Mouse (Mus musculus): ENCODE measurements around the gene Creb3. TPM values are rescaled to one million over a fixed set of nuclear protein-coding genes. Genes with fewer than 3 reads are reported as not detected.

Gene Creb3
- polyA plus RNA-seq, 2 experiments = 10.9 to 21.7 TPM

GRCm38 (mm10) chr4:43552437-43552836 is 9.7 kb upstream of the Creb3 start:
- Histone ChIP-seq H3K27ac (no peak overlapping the region), H3K9me3 (ENCODE audit: control insufficient read depth, low read length) (no peaks in the 10 kb centered on the region; the same call in 1 of the 2 replicates), H3K4me1 (replicated peaks; ENCODE audit: control insufficient read depth in 2 of 2, insufficient read depth in 2 of 2, low read length in 1 of 2) (peaks cover 0 to 2% of the 10 kb centered on the region in 2 experiments; a peak in 2 of 4 replicates), H3K36me3 (replicated peaks; ENCODE audit: control insufficient read depth, insufficient read depth, low read depth) (peaks cover 99% of the 10 kb centered on the region), H3K4me3 (ENCODE audit: insufficient read depth in 1 of 2, low read depth in 2 of 2, low read length in 2 of 2) (no peak overlapping the region), H3K9ac (replicated peaks) (no peak overlapping the region), H3K27me3 (ENCODE audit: control insufficient read depth, insufficient read depth, low read length) (no peaks in the 10 kb centered on the region), H3K4me2 (ENCODE audit: low read depth) (no peak overlapping the region)
- WGBS (ENCODE audit: insufficient replicate concordance) = 95% methylated on average over 5 of the region's 5 CpGs
- DNase-seq (ENCODE audit: low read depth in 3 of 3, low spot score in 3 of 3) (no peak), ATAC-seq (ENCODE audit: insufficient read depth) (no peak)
- no peak for TF ChIP-seq CTCF (IDR thresholded peaks at IDR 0.05; ENCODE audit: low read depth)
- TF ChIP-seq EP300 (IDR thresholded peaks at IDR 0.05; ENCODE audit: low read depth) = no peak

GRCm38 (mm10) chr4:43553891-43554290 is 8.2 kb upstream of the Creb3 start:
- no peak overlapping the region for H3K4me2 ChIP-seq (ENCODE audit: low read depth)
- DNase-seq (ENCODE audit: low read depth in 3 of 3, low spot score in 3 of 3) (no peak), ATAC-seq (ENCODE audit: insufficient read depth) (no peak)
- no peak overlapping the region for H3K9ac ChIP-seq (replicated peaks)
- H3K27ac ChIP-seq = no peak overlapping the region
- TF ChIP-seq CTCF (IDR thresholded peaks at IDR 0.05; ENCODE audit: low read depth) = no peak
- TF ChIP-seq EP300 (IDR thresholded peaks at IDR 0.05; ENCODE audit: low read depth) = no peak
- H3K4me3 ChIP-seq (ENCODE audit: insufficient read depth in 1 of 2, low read depth in 2 of 2, low read length in 2 of 2) = no peak overlapping the region
- no peaks in the 10 kb centered on the region for H3K27me3 ChIP-seq (ENCODE audit: control insufficient read depth, insufficient read depth, low read length)
- no peaks in the 10 kb centered on the region; the same call in 1 of the 2 replicates for H3K9me3 ChIP-seq (ENCODE audit: control insufficient read depth, low read length)
- peaks cover 13 to 17% of the 10 kb centered on the region in 2 experiments for H3K4me1 ChIP-seq (replicated peaks; ENCODE audit: control insufficient read depth in 2 of 2, insufficient read depth in 2 of 2, low read length in 1 of 2)
- peaks cover 84% of the 10 kb centered on the region for H3K36me3 ChIP-seq (replicated peaks; ENCODE audit: control insufficient read depth, insufficient read depth, low read depth)

- no peak overlapping the region for H3K4me3 ChIP-seq (ENCODE audit: insufficient read depth in 1 of 2, low read depth in 2 of 2, low read length in 2 of 2)
- no peaks in the 10 kb centered on the region; the same call in 1 of the 2 replicates for H3K9me3 ChIP-seq (ENCODE audit: control insufficient read depth, low read length)
- 77% methylated on average over 7 of the region's 7 CpGs for whole genome bisulfite sequencing (ENCODE audit: insufficient replicate concordance)
- H3K27ac ChIP-seq = no peak overlapping the region
- peaks cover 19 to 34% of the 10 kb centered on the region in 2 experiments for H3K4me1 ChIP-seq (replicated peaks; ENCODE audit: control insufficient read depth in 2 of 2, insufficient read depth in 2 of 2, low read length in 1 of 2)
- H3K9ac ChIP-seq (replicated peaks) = no peak overlapping the region
- no peak overlapping the region for H3K4me2 ChIP-seq (ENCODE audit: low read depth)
- TF ChIP-seq EP300 (IDR thresholded peaks at IDR 0.05; ENCODE audit: low read depth) (no peak), CTCF (IDR thresholded peaks at IDR 0.05; ENCODE audit: low read depth) (no peak)
- no peak for ATAC-seq (ENCODE audit: insufficient read depth)
- DNase-seq (ENCODE audit: low read depth in 3 of 3, low spot score in 3 of 3) = no peak
- no peaks in the 10 kb centered on the region for H3K27me3 ChIP-seq (ENCODE audit: control insufficient read depth, insufficient read depth, low read length)
- peaks cover 64% of the 10 kb centered on the region for H3K36me3 ChIP-seq (replicated peaks; ENCODE audit: control insufficient read depth, insufficient read depth, low read depth)
These were observed 6.2 kb upstream of the Creb3 start for GRCm38 (mm10) chr4:43555926-43556325.

DNA sequence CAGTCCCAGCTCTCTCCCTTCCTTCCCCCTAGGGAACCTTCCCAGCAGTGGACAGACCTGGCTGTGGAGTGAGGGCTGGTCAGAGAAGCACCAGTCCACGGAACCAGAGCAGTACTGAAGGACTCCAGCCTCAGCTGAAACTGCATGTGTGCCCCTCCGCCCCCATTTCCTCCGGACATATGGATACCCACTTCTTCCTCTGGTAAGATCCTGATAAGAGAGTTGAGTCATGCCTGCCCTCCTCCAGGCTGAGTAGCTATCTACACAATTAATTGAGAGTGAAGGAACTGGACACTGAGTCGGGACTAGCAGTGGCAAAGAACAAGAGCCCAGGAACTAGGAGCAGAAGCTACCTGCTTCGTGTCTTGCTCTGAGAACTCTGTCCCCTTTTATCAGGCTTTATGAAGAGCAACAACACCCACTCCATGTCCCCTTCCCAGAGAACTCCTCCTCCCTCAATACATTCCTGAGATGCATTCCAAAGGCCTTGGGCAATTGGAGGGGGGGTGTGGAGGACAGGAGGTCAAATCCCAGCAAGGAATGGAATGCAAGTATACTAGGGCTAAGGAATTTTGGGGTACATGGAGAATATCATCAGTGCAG is 4.0 kb upstream of the Creb3 start:
- Histone ChIP-seq H3K27me3 (ENCODE audit: control insufficient read depth, insufficient read depth, low read length) (no peaks in the 10 kb centered on the region), H3K9ac (replicated peaks) (peak overlapping the region; percentile 81), H3K9me3 (ENCODE audit: control insufficient read depth, low read length) (no peaks in the 10 kb centered on the region), H3K27ac (peak overlapping the region; percentile 68), H3K36me3 (replicated peaks; ENCODE audit: control insufficient read depth, insufficient read depth, low read depth) (peaks cover 42% of the 10 kb centered on the region), H3K4me2 (ENCODE audit: low read depth) (peak overlapping the region; percentile 99), H3K4me1 (replicated peaks; ENCODE audit: control insufficient read depth in 2 of 2, insufficient read depth in 2 of 2, low read length in 1 of 2) (peaks cover 21 to 37% of the 10 kb centered on the region in 2 experiments), H3K4me3 (ENCODE audit: insufficient read depth in 1 of 2, low read depth in 2 of 2, low read length in 2 of 2) (peak overlapping the region; percentile 33 to 75)
- no peak for DNase-seq (ENCODE audit: low read depth in 3 of 3, low spot score in 3 of 3)
- TF ChIP-seq CTCF (IDR thresholded peaks at IDR 0.05; ENCODE audit: low read depth) (no peak), EP300 (IDR thresholded peaks at IDR 0.05; ENCODE audit: low read depth) (no peak)
- ATAC-seq (ENCODE audit: insufficient read depth) = no peak
- WGBS (ENCODE audit: insufficient replicate concordance) = 5% methylated on average over 5 of the region's 5 CpGs

DNA sequence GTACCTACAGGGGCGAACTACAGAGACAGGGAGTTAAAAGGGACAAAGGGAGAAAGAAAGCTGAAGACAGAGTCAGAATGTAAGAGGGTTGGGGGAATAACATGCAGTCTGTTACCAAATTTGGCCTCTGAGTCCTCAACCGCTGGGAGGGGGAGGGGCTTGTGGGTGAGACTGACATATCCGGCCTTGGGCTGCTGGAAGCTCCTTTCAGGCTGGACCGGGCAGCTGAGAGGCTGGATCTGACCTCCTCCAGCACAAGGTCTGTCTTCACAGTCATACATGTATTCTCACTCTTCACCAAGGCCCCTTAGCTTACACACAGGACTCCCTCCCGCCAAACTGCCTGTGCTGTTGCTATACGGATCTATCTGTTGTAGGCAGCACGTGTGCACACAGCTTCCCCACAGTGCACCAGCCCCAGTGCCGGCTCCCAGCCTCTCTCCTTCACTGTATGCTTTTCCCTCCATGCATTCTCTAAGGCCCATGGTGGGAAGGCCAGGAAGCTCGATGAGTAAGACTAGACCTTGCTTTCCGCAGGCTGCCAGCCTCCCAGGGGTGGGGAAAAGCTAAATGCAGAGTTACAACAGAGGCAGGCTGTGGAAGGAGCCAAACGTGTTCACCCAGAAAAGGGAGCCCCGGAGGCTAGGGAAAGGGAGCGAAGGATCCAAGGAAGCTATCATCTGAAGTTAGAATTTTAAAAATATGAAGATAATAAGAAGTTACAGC is 3.3 kb upstream of the Creb3 start:
- Histone ChIP-seq H3K27me3 (ENCODE audit: control insufficient read depth, insufficient read depth, low read length) (no peaks in the 10 kb centered on the region), H3K36me3 (replicated peaks; ENCODE audit: control insufficient read depth, insufficient read depth, low read depth) (peaks cover 35% of the 10 kb centered on the region), H3K9ac (replicated peaks) (peak overlapping the region; percentile 81), H3K4me3 (ENCODE audit: insufficient read depth in 1 of 2, low read depth in 2 of 2, low read length in 2 of 2) (peak overlapping the region; percentile 49 to 75), H3K27ac (peak overlapping the region; percentile 68), H3K4me2 (ENCODE audit: low read depth) (peak overlapping the region; percentile 99), H3K4me1 (replicated peaks; ENCODE audit: control insufficient read depth in 2 of 2, insufficient read depth in 2 of 2, low read length in 1 of 2) (peaks cover 28 to 44% of the 10 kb centered on the region in 2 experiments), H3K9me3 (ENCODE audit: control insufficient read depth, low read length) (no peaks in the 10 kb centered on the region)
- DNase-seq (ENCODE audit: low read depth in 3 of 3, low spot score in 3 of 3) = no peak
- 6% methylated on average over 13 of the region's 13 CpGs for WGBS (ENCODE audit: insufficient replicate concordance)
- no peak for ATAC-seq (ENCODE audit: insufficient read depth)
- no peak for TF ChIP-seq CTCF (IDR thresholded peaks at IDR 0.05; ENCODE audit: low read depth)
- no peak for TF ChIP-seq EP300 (IDR thresholded peaks at IDR 0.05; ENCODE audit: low read depth)

Measured in liver, embryonic 14.5 days (tissue).